ENCODE assay signal across 31 mouse cellular contexts in genomic region chr2:33459660-33460059, GRCm38 (mm10). TPM values are rescaled to one million over a fixed set of nuclear protein-coding genes. Genes with fewer than 3 reads are reported as not detected.
DNase-seq lines count a peak whose midpoint lies in the region; ATAC-seq and TF ChIP-seq lines count a peak whose summit lies in the region.
"Had no signal": no experiment of that assay in that cellular context is flagged by ENCODE, and none has a peak within 500 bp of the region (broad histone marks: within the 10 kb centered on the region; RNA-seq: fewer than 3 reads in every experiment).

No protein-coding gene starts in this region.

- 40% methylated on average over 4 of the region's 4 CpGs for WGBS in liver, embryonic 11.5 days

- H3K4me3 ChIP-seq in E14TG2a.4 (replicated peaks; ENCODE audit: low read length) (0 out of 2 replicates have a peak overlapping the region, but pooled peaks have one; percentile 37), ES-E14 (ENCODE audit: insufficient read depth in 1 of 2, low read depth in 1 of 2, low read length in 2 of 2, poor library complexity in 1 of 2, severe bottlenecking in 1 of 2) (no peak overlapping the region; a peak in 1 of 4 replicates)
- no peak overlapping the region for H3K4me3 ChIP-seq in liver, embryonic 11.5 days (ENCODE audit: low read depth, low read length)
- H3K4me3 ChIP-seq: erythroblast, embryonic 14.5 days; hindbrain, embryonic 13.5 days; limb, embryonic 12.5 days; liver, embryonic 15.5 days; lung, embryonic 15.5 days; midbrain, embryonic 12.5 days; myocyte; neural tube, embryonic 12.5 days had no signal

- TF ChIP-seq CTCF in E14TG2a.4 (conservative IDR thresholded peaks at IDR 0.05; ENCODE audit: low read length): no peak

- peak overlapping the region; percentile 12; the same call in 1 of the 2 replicates for H3K9ac ChIP-seq in ES-E14 (ENCODE audit: insufficient read depth, low read depth, low read length, poor library complexity, severe bottlenecking)
- H3K9ac ChIP-seq in liver, embryonic 11.5 days (ENCODE audit: low read depth, low read length): no peak overlapping the region
- H3K9ac ChIP-seq: hindbrain, embryonic 13.5 days; limb, embryonic 12.5 days; liver, embryonic 15.5 days; lung, embryonic 15.5 days; midbrain, embryonic 12.5 days; neural tube, embryonic 12.5 days had no signal

- H3K36me3 ChIP-seq in E14TG2a.4 (ENCODE audit: insufficient read depth, low read length) (peaks cover 90% of the 10 kb centered on the region), ES-E14 (ENCODE audit: control insufficient read depth, insufficient read depth, low read length, poor library complexity, severe bottlenecking) (peaks cover 31% of the 10 kb centered on the region)
- H3K36me3 ChIP-seq in liver, embryonic 11.5 days (ENCODE audit: control insufficient read depth, insufficient read depth, low read length): peaks cover 7% of the 10 kb centered on the region; the same call in 1 of the 2 replicates

- H3K9me3 ChIP-seq in E14TG2a.4 (ENCODE audit: low read length) (no peaks in the 10 kb centered on the region), ES-E14 (ENCODE audit: control insufficient read depth, insufficient read depth, low read depth, low read length) (no peaks in the 10 kb centered on the region)
- H3K9me3 ChIP-seq in liver, embryonic 11.5 days (ENCODE audit: control insufficient read depth, low read length): no peaks in the 10 kb centered on the region
- H3K9me3 ChIP-seq: G1E; hindbrain, embryonic 13.5 days; limb, embryonic 12.5 days; liver, embryonic 15.5 days; lung, embryonic 15.5 days; midbrain, embryonic 12.5 days; neural tube, embryonic 12.5 days had no signal

- peak; percentile 65 for ATAC-seq in liver, embryonic 11.5 days (replicated peaks; ENCODE audit: low FRiP score)
- peak; percentile 96 for ATAC-seq in megakaryocyte-erythroid progenitor cell, adult 5-6 weeks (replicated peaks; ENCODE audit: low FRiP score, low TSS enrichment, poor library complexity, severe bottlenecking)
- ATAC-seq: CD4-positive, CD25-positive, alpha-beta regulatory T cell, adult 4 months; forebrain, embryonic 16.5 days; intestine, postnatal 0 days had no signal

- no peak overlapping the region for H3K4me2 ChIP-seq in liver, embryonic 11.5 days
- H3K4me2 ChIP-seq: heart, embryonic 11.5 days; hindbrain, embryonic 13.5 days; limb, embryonic 12.5 days; liver, embryonic 15.5 days; lung, embryonic 15.5 days; midbrain, embryonic 12.5 days; neural tube, embryonic 12.5 days had no signal

- in situ Hi-C loops in ES-E14 (cut with MboI; ENCODE audit: low sequenced_read_pairs in 2 of 2, unreplicated experiment in 2 of 2): no loop called here

- H3K27ac ChIP-seq in ES-E14 (ENCODE audit: insufficient read depth, low read depth, low read length, poor library complexity, severe bottlenecking): peak overlapping the region; percentile 68; the same call in 1 of the 2 replicates
- no peak overlapping the region for H3K27ac ChIP-seq in liver, embryonic 11.5 days (ENCODE audit: low read depth, low read length)
- H3K27ac ChIP-seq: hindbrain, embryonic 13.5 days; limb, embryonic 12.5 days; liver, embryonic 15.5 days; lung, embryonic 15.5 days; midbrain, embryonic 12.5 days; neural tube, embryonic 12.5 days had no signal

- peaks cover 97% of the 10 kb centered on the region for H3K4me1 ChIP-seq in E14TG2a.4 (replicated peaks; ENCODE audit: low read depth, low read length)
- peaks cover 18 to 32% of the 10 kb centered on the region in 2 experiments for H3K4me1 ChIP-seq in ES-E14 (ENCODE audit: control insufficient read depth in 2 of 2, insufficient read depth in 2 of 2, low read length in 2 of 2, poor library complexity in 1 of 2)
- H3K4me1 ChIP-seq in liver, embryonic 11.5 days (replicated peaks; ENCODE audit: control insufficient read depth, insufficient read depth, low read length): no peaks in the 10 kb centered on the region; the same call in 1 of the 2 replicates
- H3K4me1 ChIP-seq: lung, embryonic 15.5 days; neural tube, embryonic 12.5 days had no signal

- DNase-seq in ES-E14 (ENCODE audit: low read depth, low spot score): no peak
- no peak for DNase-seq in liver, embryonic 11.5 days (ENCODE audit: low spot score)
- no peak for DNase-seq in right cerebral cortex, postnatal 36 days (ENCODE audit: low spot score in 2 of 2)
- no peak for DNase-seq in adrenal gland, postnatal 4 days (ENCODE audit: low spot score in 2 of 2)
- no peak for DNase-seq in cerebellum, adult 9-11 months
- DNase-seq: adrenal gland, postnatal 14 days; cerebellum, adult 8-10 months; gastrocnemius, postnatal 14 days; heart, adult 18-20 months; heart, postnatal 4 days; kidney, postnatal 14 days; layer of hippocampus, adult 9-11 months; right cerebral cortex, adult 18-20 months; right cerebral cortex, postnatal 4 days; thymus, adult 2 months; thymus, postnatal 36 days had no signal

- H3K27me3 ChIP-seq in E14TG2a.4 (ENCODE audit: insufficient read depth, low read length): no peaks in the 10 kb centered on the region
- H3K27me3 ChIP-seq in liver, embryonic 11.5 days (replicated peaks; ENCODE audit: control insufficient read depth, insufficient read depth, low read length): no peaks in the 10 kb centered on the region
- H3K27me3 ChIP-seq: hindbrain, embryonic 13.5 days; limb, embryonic 12.5 days; liver, embryonic 15.5 days; lung, embryonic 15.5 days; midbrain, embryonic 12.5 days; neural tube, embryonic 12.5 days had no signal

TF ChIP-seq in ES-E14, 5 proteins besides CTCF, POLR2A, EP300 and RAD21:
- TF ChIP-seq ZC3H11A (IDR thresholded peaks at IDR 0.05; ENCODE audit: borderline replicate concordance, low read depth, low read length) (no peak), CHD2 (IDR thresholded peaks at IDR 0.05; ENCODE audit: low read depth, low read length) (no peak), MAFK (IDR thresholded peaks at IDR 0.05; ENCODE audit: insufficient read depth, low read depth, low read length) (no peak), ZNF384 (IDR thresholded peaks at IDR 0.05; ENCODE audit: low read depth, low read length) (no peak), HCFC1 (IDR thresholded peaks at IDR 0.05; ENCODE audit: borderline replicate concordance, insufficient read depth, low read length) (no peak)

RNA-seq across cellular contexts. Expression of gene Zbtb43, which starts 8.7 kb away (rescaled TPM):
- 31.3 and 32.0 TPM in 2 replicates for total RNA-seq in ES-E14 (2012; rRNA removed)
- polyA plus RNA-seq in liver, embryonic 11.5 days (2014; fragmentation: Nextera tagmentation; extraction: Ambion mirVana): 12.0 and 14.1 TPM in 2 replicates
- total RNA-seq in megakaryocyte-erythroid progenitor cell, adult 5-6 weeks (2014; fragmentation: Nextera tagmentation): 12.0 and 12.4 TPM in 2 replicates
- total RNA-seq in megakaryocyte-erythroid progenitor cell, adult 5-6 weeks (2017): 13.3 and 17.8 TPM in 2 replicates
- 10 to 100 TPM; 21.5 to 24.1 TPM for total RNA-seq in adrenal gland, postnatal 4 days (2021)

RNA-seq across cellular contexts. Expression of gene Zbtb34, which starts 28.5 kb away (rescaled TPM):
- total RNA-seq in ES-E14 (2012; rRNA removed): 13.4 and 16.5 TPM in 2 replicates
- polyA plus RNA-seq in liver, embryonic 11.5 days (2014; fragmentation: Nextera tagmentation; extraction: Ambion mirVana): 6.1 and 7.6 TPM in 2 replicates
- 13.7 and 20.6 TPM in 2 replicates for total RNA-seq in megakaryocyte-erythroid progenitor cell, adult 5-6 weeks (2014; fragmentation: Nextera tagmentation)
- total RNA-seq in megakaryocyte-erythroid progenitor cell, adult 5-6 weeks (2017): 3.1 and 3.5 TPM in 2 replicates
- total RNA-seq in adrenal gland, postnatal 4 days (2021): 10 to 100 TPM; 22.9 TPM
